Mouse (Mus musculus): ENCODE data around the gene Pdlim5. TPM values are rescaled to one million over a fixed set of nuclear protein-coding genes. Genes with fewer than 3 reads are reported as not detected.
A peak's percentile ranks its signal among the peaks of the same experiment; 100 is the strongest.
"Not testable (repeated sequence)": the region's sequence is repeated elsewhere in the genome, so short reads cannot be mapped to it uniquely, and the experiment has no call there.

The Pdlim5 gene
- 40.5 and 45.5 TPM in 2 replicates for polyA plus RNA-seq (2015; fragmentation: Nextera tagmentation; extraction: Ambion mirVana)

DNA sequence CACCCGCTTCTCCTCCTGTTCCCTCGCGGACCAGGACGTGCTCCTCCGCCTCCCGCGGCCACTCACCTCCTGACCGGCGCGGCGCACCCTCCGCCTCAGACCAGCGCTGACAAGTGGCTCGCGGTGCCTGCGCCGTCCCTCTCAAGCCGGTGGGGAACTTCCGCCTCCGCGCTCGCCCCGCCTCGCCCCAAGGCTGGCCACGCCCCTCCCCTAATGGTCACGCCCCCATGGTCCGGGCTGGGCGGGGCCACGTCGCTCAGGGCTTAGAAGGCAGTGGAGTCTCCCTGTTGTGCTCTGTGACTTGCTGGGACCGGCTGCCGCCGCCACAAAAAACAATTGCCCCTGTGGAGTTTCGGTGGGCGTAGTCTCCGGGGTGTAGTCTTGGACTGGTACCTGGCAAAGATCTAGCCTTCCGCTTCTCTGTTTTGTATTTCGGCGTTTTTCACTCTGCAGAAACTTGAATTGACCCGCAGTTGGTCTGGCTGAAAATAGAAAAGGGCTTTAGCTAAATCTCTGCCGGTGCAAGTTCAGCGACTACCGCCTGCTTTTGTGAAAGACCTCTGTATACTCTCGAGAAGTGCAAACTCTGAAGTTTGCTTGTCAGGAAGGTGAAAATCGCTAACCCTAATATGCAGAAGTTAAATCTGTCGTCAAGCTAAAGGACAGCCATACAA lies at the start of gene Pdlim5:
Gene Pdlim5 (minus strand): TSS at position 177 of the 674 bp plus-strand sequence.
- ATAC-seq (ENCODE audit: insufficient number of reproducible peaks, low FRiP score, low TSS enrichment, low read depth), result peak; percentile 98
- peaks cover 10% of the 10 kb centered on the region; the same call in 1 of the 2 replicates for H3K4me1 ChIP-seq
- H3K36me3 ChIP-seq, result no peaks in the 10 kb centered on the region
- H3K27ac ChIP-seq (replicated peaks), result peak within 1 kb of the TSS; percentile 78
- WGBS, result under 1% methylated on average over 45 of the region's 46 CpGs
- H3K27me3 ChIP-seq, result no peaks in the 10 kb centered on the region
- peak within 1 kb of the TSS; percentile 73 for H3K4me2 ChIP-seq (replicated peaks)
- H3K4me3 ChIP-seq (replicated peaks), result peak within 1 kb of the TSS; percentile 68
- no peaks in the 10 kb centered on the region for H3K9me3 ChIP-seq (replicated peaks)
- H3K9ac ChIP-seq, result peak within 1 kb of the TSS; percentile 62

DNA sequence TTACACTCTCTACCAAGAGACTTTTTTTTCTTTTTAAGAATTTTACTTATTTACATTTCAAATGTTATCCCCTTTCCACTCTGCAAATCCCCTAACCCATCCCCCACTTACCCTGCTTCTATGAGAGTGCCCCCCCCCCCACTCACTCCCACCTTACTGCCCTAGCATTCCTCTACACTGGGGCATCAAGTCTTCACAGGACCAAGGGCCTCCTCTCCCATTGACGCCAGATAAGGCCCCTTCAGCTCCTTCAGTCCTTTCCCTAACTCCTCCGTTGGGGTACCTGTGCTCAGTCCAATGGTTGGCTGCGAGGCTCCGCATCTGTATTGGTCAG lies 48.2 kb upstream of the Pdlim5 start:
- Histone ChIP-seq H3K4me1 (peaks cover 6% of the 10 kb centered on the region; the same call in 1 of the 2 replicates), H3K9me3 (replicated peaks) (no peaks in the 10 kb centered on the region), H3K9ac (no peak overlapping the region), H3K27me3 (no peaks in the 10 kb centered on the region), H3K4me3 (replicated peaks) (no peak overlapping the region), H3K36me3 (no peaks in the 10 kb centered on the region), H3K4me2 (replicated peaks) (0 out of 2 replicates have a peak overlapping the region, but pooled peaks have one; percentile 24), H3K27ac (replicated peaks) (no peak overlapping the region)
- ATAC-seq (ENCODE audit: insufficient number of reproducible peaks, low FRiP score, low TSS enrichment, low read depth), result no peak
- WGBS, result 43% methylated on average over 4 of the region's 4 CpGs

DNA sequence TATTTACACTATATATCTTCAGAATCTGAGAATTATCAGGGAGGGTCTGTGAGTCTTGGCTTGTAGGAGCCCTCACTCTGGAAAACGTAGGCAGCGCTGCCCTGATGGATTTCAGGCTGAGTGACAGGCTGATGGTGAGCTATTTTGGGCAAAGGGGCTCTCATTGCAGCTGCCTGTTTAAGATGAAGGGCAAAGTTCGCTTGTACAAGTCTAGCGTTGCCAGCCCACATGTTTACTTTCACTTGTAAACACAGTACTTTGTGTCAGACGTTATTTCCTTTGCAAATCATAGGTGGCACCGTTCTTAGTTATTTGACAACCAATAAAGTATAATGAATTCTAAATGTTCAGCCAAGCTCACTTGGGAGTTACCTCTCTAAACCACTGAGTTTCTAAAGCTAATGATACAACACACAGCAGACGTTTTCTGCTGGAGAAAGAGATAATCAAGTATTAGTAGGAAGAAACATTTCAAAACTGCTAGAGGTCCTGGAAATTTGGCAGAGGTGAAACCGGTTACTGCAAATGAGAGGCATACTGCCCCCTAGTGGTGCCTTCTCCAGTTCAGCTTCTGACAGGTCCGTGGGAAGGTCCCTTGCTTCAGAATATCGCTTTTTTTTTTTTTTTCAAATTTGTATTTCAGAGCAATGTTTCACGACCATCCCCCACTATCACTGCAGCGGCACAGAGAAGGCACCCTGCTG lies 47.7 kb upstream of the Pdlim5 start:
- Histone ChIP-seq H3K4me2 (replicated peaks) (peak overlapping the region; percentile 24; the same call in 1 of the 2 replicates), H3K36me3 (no peaks in the 10 kb centered on the region), H3K4me1 (peaks cover 6% of the 10 kb centered on the region; the same call in 1 of the 2 replicates), H3K9me3 (replicated peaks) (no peaks in the 10 kb centered on the region), H3K27ac (replicated peaks) (peak overlapping the region; percentile 12; the same call in 1 of the 2 replicates), H3K9ac (no peak overlapping the region), H3K4me3 (replicated peaks) (no peak overlapping the region), H3K27me3 (no peaks in the 10 kb centered on the region)
- 11% methylated on average over 12 of the region's 12 CpGs for WGBS
- ATAC-seq (ENCODE audit: insufficient number of reproducible peaks, low FRiP score, low TSS enrichment, low read depth), result no peak

GRCm38 (mm10) chr3:142442161-142442560 lies 46.7 kb upstream of the Pdlim5 start:
- no peak for ATAC-seq (ENCODE audit: insufficient number of reproducible peaks, low FRiP score, low TSS enrichment, low read depth)

GRCm38 (mm10) chr3:142441142-142441541 lies 45.6 kb upstream of the Pdlim5 start:
- Histone ChIP-seq H3K4me3 (replicated peaks) (no peak overlapping the region), H3K27ac (replicated peaks) (no peak overlapping the region), H3K36me3 (no peaks in the 10 kb centered on the region), H3K9me3 (replicated peaks) (no peaks in the 10 kb centered on the region), H3K4me1 (peaks cover 6% of the 10 kb centered on the region; the same call in 1 of the 2 replicates), H3K9ac (no peak overlapping the region), H3K4me2 (replicated peaks) (no peak overlapping the region), H3K27me3 (no peaks in the 10 kb centered on the region)
- 55% methylated on average over 5 of the region's 5 CpGs for WGBS
- no peak for ATAC-seq (ENCODE audit: insufficient number of reproducible peaks, low FRiP score, low TSS enrichment, low read depth)

More at GRCm38 (mm10) chr3:142442161-142442560, 46.7 kb upstream of the Pdlim5 start:
- H3K9me3 ChIP-seq (replicated peaks), result no peaks in the 10 kb centered on the region
- H3K4me2 ChIP-seq (replicated peaks), result no peak overlapping the region
- H3K27ac ChIP-seq (replicated peaks), result no peak overlapping the region
- no peak overlapping the region for H3K4me3 ChIP-seq (replicated peaks)
- H3K9ac ChIP-seq, result no peak overlapping the region
- H3K4me1 ChIP-seq, result peaks cover 6% of the 10 kb centered on the region; the same call in 1 of the 2 replicates
- H3K36me3 ChIP-seq, result no peaks in the 10 kb centered on the region
- 78% methylated on average over 7 of the region's 7 CpGs for WGBS
- no peaks in the 10 kb centered on the region for H3K27me3 ChIP-seq

DNA sequence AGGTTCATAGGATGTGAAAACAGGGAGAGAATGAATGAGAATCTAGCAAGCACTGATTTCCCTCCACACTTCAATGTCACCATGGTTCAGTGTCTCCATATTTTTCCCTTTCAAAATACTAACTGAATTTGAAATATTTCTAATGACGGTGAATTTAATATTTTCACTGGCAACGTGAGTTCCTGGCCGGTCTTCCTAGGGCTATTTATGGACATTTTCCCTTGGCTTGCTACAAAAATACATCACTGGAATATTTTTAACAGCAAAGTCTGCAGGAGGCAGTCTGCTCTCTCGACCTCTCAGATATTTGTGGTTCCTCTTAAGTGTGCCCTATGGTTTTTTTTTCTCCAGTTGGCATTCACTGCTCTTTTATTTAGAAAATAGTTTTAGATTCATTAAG lies 44.7 kb upstream of the Pdlim5 start:
- no peak for ATAC-seq (ENCODE audit: insufficient number of reproducible peaks, low FRiP score, low TSS enrichment, low read depth)
- H3K36me3 ChIP-seq, result no peaks in the 10 kb centered on the region
- 34% methylated on average over 4 of the region's 4 CpGs for WGBS
- no peak overlapping the region for H3K9ac ChIP-seq
- H3K27ac ChIP-seq (replicated peaks), result no peak overlapping the region; the same call in 1 of the 2 replicates
- no peak overlapping the region for H3K4me3 ChIP-seq (replicated peaks)
- H3K4me1 ChIP-seq, result peaks cover 6% of the 10 kb centered on the region; the same call in 1 of the 2 replicates
- no peaks in the 10 kb centered on the region for H3K9me3 ChIP-seq (replicated peaks)
- no peaks in the 10 kb centered on the region for H3K27me3 ChIP-seq
- no peak overlapping the region for H3K4me2 ChIP-seq (replicated peaks)

- Histone ChIP-seq H3K27ac (replicated peaks) (peak overlapping the region; percentile 8; the same call in 1 of the 2 replicates), H3K27me3 (no peaks in the 10 kb centered on the region), H3K9me3 (replicated peaks) (no peaks in the 10 kb centered on the region), H3K4me1 (peaks cover 6% of the 10 kb centered on the region; the same call in 1 of the 2 replicates), H3K4me2 (replicated peaks) (no peak overlapping the region), H3K9ac (no peak overlapping the region), H3K36me3 (no peaks in the 10 kb centered on the region), H3K4me3 (replicated peaks) (no peak overlapping the region)
- ATAC-seq (ENCODE audit: insufficient number of reproducible peaks, low FRiP score, low TSS enrichment, low read depth), result no peak
- 46% methylated on average over 7 of the region's 7 CpGs for WGBS
Measured at GRCm38 (mm10) chr3:142439591-142440093, 44.1 kb upstream of the Pdlim5 start.

DNA sequence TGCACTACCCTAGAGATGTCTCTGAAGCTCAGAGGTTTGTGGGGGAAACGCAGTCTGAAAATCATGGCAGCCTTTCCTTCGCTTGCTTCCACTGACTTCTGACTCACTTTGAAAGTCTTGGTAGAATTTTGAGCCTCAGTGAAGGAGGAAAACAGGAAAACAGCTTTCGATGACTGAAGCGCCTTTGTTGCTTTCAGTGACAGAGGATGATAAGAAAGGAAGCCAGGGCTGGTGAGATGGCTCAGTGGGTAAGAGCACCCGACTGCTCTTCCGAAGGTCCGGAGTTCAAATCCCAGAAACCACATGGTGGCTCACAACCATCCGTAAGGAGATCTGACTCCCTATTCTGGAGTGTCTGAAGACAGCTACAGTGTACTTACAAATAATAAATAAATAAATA lies 43.1 kb upstream of the Pdlim5 start:
- H3K4me3 ChIP-seq (replicated peaks); H3K4me2 ChIP-seq (replicated peaks); H3K4me1 ChIP-seq; H3K9me3 ChIP-seq (replicated peaks); ATAC-seq (ENCODE audit: insufficient number of reproducible peaks, low FRiP score, low TSS enrichment, low read depth); H3K9ac ChIP-seq; H3K27me3 ChIP-seq; H3K27ac ChIP-seq (replicated peaks); H3K36me3 ChIP-seq: not testable (repeated sequence)
- 90% methylated on average over 8 of the region's 8 CpGs for WGBS

- Histone ChIP-seq H3K9me3 (replicated peaks) (no peaks in the 10 kb centered on the region), H3K27me3 (no peaks in the 10 kb centered on the region), H3K9ac (no peak overlapping the region), H3K27ac (replicated peaks) (no peak overlapping the region), H3K36me3 (no peaks in the 10 kb centered on the region), H3K4me3 (replicated peaks) (no peak overlapping the region), H3K4me2 (replicated peaks) (no peak overlapping the region), H3K4me1 (no peaks in the 10 kb centered on the region)
- ATAC-seq (ENCODE audit: insufficient number of reproducible peaks, low FRiP score, low TSS enrichment, low read depth), result no peak
- 46% methylated on average over 6 of the region's 6 CpGs for WGBS
Measured at GRCm38 (mm10) chr3:142436824-142437223, 41.3 kb upstream of the Pdlim5 start.

DNA sequence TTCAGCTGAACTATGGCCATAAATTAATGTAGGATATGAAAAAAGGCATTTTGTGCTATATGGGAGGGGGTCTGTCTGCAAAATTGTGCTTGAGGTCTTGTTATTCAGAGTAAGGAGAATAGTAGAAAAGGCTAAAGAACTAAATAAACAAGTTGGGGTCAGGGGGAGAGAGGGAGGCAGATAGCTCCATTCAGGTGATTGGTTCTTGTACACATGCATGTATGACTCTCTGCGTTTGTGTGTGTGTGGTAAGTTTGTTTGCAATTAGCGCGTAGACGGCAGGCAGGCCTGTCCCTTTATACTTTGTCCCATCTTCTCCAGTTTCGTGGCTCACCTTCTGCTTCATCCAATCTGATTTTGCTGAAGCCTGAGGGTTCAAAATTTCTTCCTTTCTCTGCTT lies 40.7 kb upstream of the Pdlim5 start:
- no peak for ATAC-seq (ENCODE audit: insufficient number of reproducible peaks, low FRiP score, low TSS enrichment, low read depth)
- no peaks in the 10 kb centered on the region for H3K4me1 ChIP-seq
- H3K36me3 ChIP-seq, result no peaks in the 10 kb centered on the region
- no peak overlapping the region for H3K4me2 ChIP-seq (replicated peaks)
- no peak overlapping the region for H3K27ac ChIP-seq (replicated peaks)
- H3K27me3 ChIP-seq, result no peaks in the 10 kb centered on the region
- WGBS, result 60% methylated on average over 5 of the region's 5 CpGs
- no peaks in the 10 kb centered on the region for H3K9me3 ChIP-seq (replicated peaks)
- no peak overlapping the region for H3K9ac ChIP-seq
- H3K4me3 ChIP-seq (replicated peaks), result no peak overlapping the region

DNA sequence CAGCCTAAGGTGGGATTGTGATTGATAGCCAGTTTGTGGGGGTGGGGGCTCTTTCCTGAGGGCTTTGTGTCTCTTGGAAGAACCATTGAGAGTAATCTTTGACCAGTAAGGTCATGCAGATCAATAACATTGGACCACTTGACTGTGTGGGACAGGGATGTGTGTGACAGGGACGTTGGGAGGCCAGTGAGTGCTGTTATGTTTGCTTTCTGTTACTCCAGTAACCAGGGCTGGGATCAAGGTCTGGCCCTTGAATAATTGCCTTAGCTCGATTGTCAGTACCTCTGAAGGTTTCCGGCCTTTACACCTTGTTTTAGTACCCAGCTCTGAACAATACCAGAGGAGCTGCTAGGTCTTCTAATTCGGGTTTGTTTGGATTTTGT lies 39.3 kb upstream of the Pdlim5 start:
- H3K4me3 ChIP-seq (replicated peaks), result no peak overlapping the region
- no peak overlapping the region for H3K9ac ChIP-seq
- H3K27me3 ChIP-seq, result no peaks in the 10 kb centered on the region
- WGBS, result 71% methylated on average over 4 of the region's 4 CpGs
- H3K4me2 ChIP-seq (replicated peaks), result no peak overlapping the region
- H3K4me1 ChIP-seq, result no peaks in the 10 kb centered on the region
- H3K27ac ChIP-seq (replicated peaks), result no peak overlapping the region
- H3K36me3 ChIP-seq, result no peaks in the 10 kb centered on the region
- ATAC-seq (ENCODE audit: insufficient number of reproducible peaks, low FRiP score, low TSS enrichment, low read depth), result no peak
- H3K9me3 ChIP-seq (replicated peaks), result no peaks in the 10 kb centered on the region

Measured in embryonic facial prominence, embryonic 15.5 days (tissue).